Mouse (Mus musculus) small intestine, adult 2 months (tissue): Measurements from ENCODE around the gene Cdh1.

Experiments
- CTCF ChIP-seq: fragments of 200-500 bp; IDR thresholded peaks from 2 replicates; pipeline ENCODE4 v1.5.1; 2012; ENCODE audit warnings: low read depth, mild to moderate bottlenecking, control low read depth, inconsistent platforms, low read length, moderate library complexity, mixed read lengths; ENCODE audit not compliant: insufficient replicate concordance, insufficient read length; ENCODE audit errors: extremely low read depth
- POLR2A ChIP-seq: fragments of 200-500 bp; IDR thresholded peaks from 2 replicates; pipeline ENCODE4 v1.6.1; 2012; ENCODE audit warnings: low read depth, mild to moderate bottlenecking, control low read depth, inconsistent platforms, low read length, moderate library complexity

- no peak for TF ChIP-seq POLR2A
- 0 out of 2 replicates have a peak, but pooled peaks have one; percentile 2 for TF ChIP-seq CTCF
Observed at GRCm38 (mm10) chr8:106687479-106687878, 84.3 kb downstream of the Cdh1 start.
